Mouse (Mus musculus): Measurements from ENCODE around the gene Mrps18a.
A peak's percentile ranks its signal among the peaks of the same experiment; 100 is the strongest.

Gene Mrps18a

GRCm38 (mm10) chr17:46110402-46111289 is at the start of gene Mrps18a:
TSS of gene Mrps18a (plus strand) at chr17:46110986.
- peak; percentile 88 for DNase-seq (ENCODE audit: low read depth, low spot score)

GRCm38 (mm10) chr17:46063283-46063973 is 47.4 kb upstream of the Mrps18a start:
- no peak for DNase-seq (ENCODE audit: low read depth, low spot score)

GRCm38 (mm10) chr17:46063974-46064312 is 46.8 kb upstream of the Mrps18a start:
- no peak for DNase-seq (ENCODE audit: low read depth, low spot score)

- no peak for DNase-seq (ENCODE audit: low read depth, low spot score)
Measured at GRCm38 (mm10) chr17:46070046-46070445, 40.7 kb upstream of the Mrps18a start.

GRCm38 (mm10) chr17:46071531-46071930 is 39.3 kb upstream of the Mrps18a start:
- DNase-seq (ENCODE audit: low read depth, low spot score): no peak

GRCm38 (mm10) chr17:46073730-46074301 is 37.0 kb upstream of the Mrps18a start:
- DNase-seq (ENCODE audit: low read depth, low spot score): peak; percentile 67

- peak; percentile 9 for DNase-seq (ENCODE audit: low read depth, low spot score)
Measured at GRCm38 (mm10) chr17:46074398-46075115, 36.2 kb upstream of the Mrps18a start.

GRCm38 (mm10) chr17:46075116-46075485 is 35.7 kb upstream of the Mrps18a start:
- DNase-seq (ENCODE audit: low read depth, low spot score): peak; percentile 82

- no peak for DNase-seq (ENCODE audit: low read depth, low spot score)
Measured at GRCm38 (mm10) chr17:46075551-46076259, 35.1 kb upstream of the Mrps18a start.

- no peak for DNase-seq (ENCODE audit: low read depth, low spot score)
Measured at GRCm38 (mm10) chr17:46076260-46076551, 34.6 kb upstream of the Mrps18a start.

GRCm38 (mm10) chr17:46077921-46078534 is 32.8 kb upstream of the Mrps18a start:
- no peak for DNase-seq (ENCODE audit: low read depth, low spot score)

- no peak for DNase-seq (ENCODE audit: low read depth, low spot score)
Measured at GRCm38 (mm10) chr17:46079037-46079436, 31.7 kb upstream of the Mrps18a start.

- no peak for DNase-seq (ENCODE audit: low read depth, low spot score)
Measured at GRCm38 (mm10) chr17:46080388-46080787, 30.4 kb upstream of the Mrps18a start.

- no peak for DNase-seq (ENCODE audit: low read depth, low spot score)
Measured at GRCm38 (mm10) chr17:46081042-46081441, 29.7 kb upstream of the Mrps18a start.

- DNase-seq (ENCODE audit: low read depth, low spot score): no peak
Measured at GRCm38 (mm10) chr17:46081657-46082056, 29.1 kb upstream of the Mrps18a start.

- no peak for DNase-seq (ENCODE audit: low read depth, low spot score)
Measured at GRCm38 (mm10) chr17:46083381-46083780, 27.4 kb upstream of the Mrps18a start.

GRCm38 (mm10) chr17:46084091-46084501 is 26.7 kb upstream of the Mrps18a start:
- no peak for DNase-seq (ENCODE audit: low read depth, low spot score)

GRCm38 (mm10) chr17:46086341-46086870 is 24.4 kb upstream of the Mrps18a start:
- no peak for DNase-seq (ENCODE audit: low read depth, low spot score)

GRCm38 (mm10) chr17:46091351-46091750 is 19.4 kb upstream of the Mrps18a start:
- DNase-seq (ENCODE audit: low read depth, low spot score): no peak

GRCm38 (mm10) chr17:46091899-46092298 is 18.9 kb upstream of the Mrps18a start:
- DNase-seq (ENCODE audit: low read depth, low spot score): no peak

GRCm38 (mm10) chr17:46098525-46098924 is 12.3 kb upstream of the Mrps18a start:
- DNase-seq (ENCODE audit: low read depth, low spot score): no peak

Measured in A20 (cell line).